Mouse (Mus musculus) heart, embryonic 13.5 days (tissue): ENCODE measurements around the gene Chmp6. TPM values are rescaled to one million over a fixed set of nuclear protein-coding genes. Genes with fewer than 3 reads are reported as not detected.

Experiments
- ATAC-seq: fragments of 200-750 bp; cut with Nextera tagmentation; 2 replicates; pipeline ENCODE4 v1.8.0; 2017; ENCODE audit warnings: moderate TSS enrichment; ENCODE audit not compliant: insufficient number of reproducible peaks, low FRiP score, low TSS enrichment; ENCODE audit errors: extremely low read depth
- H3K27ac ChIP-seq: fragments of 300-500 bp; sonication (generic); replicated peaks from 2 replicates; pipeline ENCODE4 v1.5.1; 2015; ENCODE audit warnings: moderate library complexity, mild to moderate bottlenecking, inconsistent platforms
- H3K27me3 ChIP-seq: fragments of 300-500 bp; sonication (generic); replicated peaks from 2 replicates; pipeline ENCODE4 v1.6.1; 2015; ENCODE audit warnings: mild to moderate bottlenecking, inconsistent platforms
- H3K36me3 ChIP-seq: fragments of 300-500 bp; sonication (generic); 2 replicates; pipeline ENCODE4 v1.6.1; 2015; ENCODE audit warnings: mild to moderate bottlenecking, inconsistent platforms
- H3K4me1 ChIP-seq: fragments of 300-500 bp; sonication (generic); 2 replicates; pipeline ENCODE4 v1.6.1; 2015; ENCODE audit warnings: inconsistent platforms
- H3K4me2 ChIP-seq: fragments of 300-500 bp; sonication (generic); 2 replicates; pipeline ENCODE4 v1.6.1; 2015; ENCODE audit warnings: inconsistent platforms, mild to moderate bottlenecking, moderate library complexity
- H3K4me3 ChIP-seq: fragments of 300-500 bp; sonication (generic); 2 replicates; pipeline ENCODE4 v1.5.1; 2015; ENCODE audit warnings: moderate library complexity, mild to moderate bottlenecking, inconsistent platforms
- H3K9ac ChIP-seq: fragments of 300-500 bp; sonication (generic); 2 replicates; pipeline ENCODE4 v1.6.1; 2015; ENCODE audit warnings: inconsistent platforms, mild to moderate bottlenecking, moderate library complexity
- H3K9me3 ChIP-seq: fragments of 300-500 bp; sonication (generic); 2 replicates; pipeline ENCODE4 v1.6.1; 2016; ENCODE audit warnings: inconsistent platforms
- WGBS: fragments of 180-500 bp; shearing (Covaris S2); methylation state at CpG from one replicate; pipeline ENCODE4 v1.1.7; 2015; ENCODE audit warnings: mixed read lengths; 5-methylcytosine and 5-hydroxymethylcytosine counted together
- polyA plus RNA-seq: library from polyadenylated mRNA; unstranded; fragments of >200 nt; fragmentation: Nextera tagmentation; extraction: Ambion mirVana; gene quantifications from 2 replicates; pipeline ENCODE4 v1.2.1, GENCODE M21; 2015

Gene Chmp6
- polyA plus RNA-seq, 1 experiment from 2014 or later: 68.4 TPM

GRCm38 (mm10) chr11:119937772-119938502 is 24.7 kb downstream of the Chmp6 start:
- Histone ChIP-seq H3K27ac (no peak overlapping the region), H3K27me3 (peaks cover 57% of the 10 kb centered on the region), H3K4me1 (peaks cover 38% of the 10 kb centered on the region), H3K36me3 (no peaks in the 10 kb centered on the region), H3K4me3 (no peak overlapping the region), H3K9me3 (no peaks in the 10 kb centered on the region), H3K4me2 (no peak overlapping the region), H3K9ac (no peak overlapping the region)
- WGBS: 50% methylated on average over 19 of the region's 19 CpGs
- ATAC-seq: no peak

- no peaks in the 10 kb centered on the region for H3K9me3 ChIP-seq
- WGBS: 60% methylated on average over 8 of the region's 8 CpGs
- H3K36me3 ChIP-seq: no peaks in the 10 kb centered on the region
- ATAC-seq: no peak
- H3K4me2 ChIP-seq: no peak overlapping the region
- H3K27me3 ChIP-seq: peaks cover 52% of the 10 kb centered on the region
- peaks cover 50% of the 10 kb centered on the region for H3K4me1 ChIP-seq
- no peak overlapping the region for H3K9ac ChIP-seq
- H3K27ac ChIP-seq: no peak overlapping the region
- no peak overlapping the region for H3K4me3 ChIP-seq
Observed at GRCm38 (mm10) chr11:119939073-119939710, 26.0 kb downstream of the Chmp6 start.

DNA sequence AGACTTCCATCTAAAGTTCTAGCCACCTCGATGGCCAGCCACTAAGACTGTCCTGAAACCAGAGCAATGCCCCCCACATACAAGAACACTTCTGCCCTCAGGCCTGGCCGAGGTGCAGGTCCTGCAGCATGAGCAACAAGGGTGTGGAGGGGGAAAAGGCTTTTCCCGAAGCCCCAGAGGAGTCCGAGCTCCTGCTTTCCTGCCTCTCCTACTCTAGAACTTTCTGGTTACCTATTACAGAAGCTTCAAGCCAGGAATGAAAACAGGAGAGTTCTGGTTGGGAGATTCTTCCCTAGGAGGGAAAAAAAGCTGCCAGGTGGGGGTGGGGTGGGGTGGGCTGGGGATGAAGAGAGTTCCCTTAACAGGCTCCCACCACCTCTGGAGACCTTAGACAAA is 26.5 kb downstream of the Chmp6 start:
- Histone ChIP-seq H3K27me3 (peaks cover 54% of the 10 kb centered on the region), H3K4me1 (peaks cover 55% of the 10 kb centered on the region), H3K4me2 (no peak overlapping the region)

GRCm38 (mm10) chr11:119940142-119940541 is 26.9 kb downstream of the Chmp6 start:
- Histone ChIP-seq H3K9ac (no peak overlapping the region), H3K4me2 (no peak overlapping the region), H3K36me3 (no peaks in the 10 kb centered on the region), H3K9me3 (no peaks in the 10 kb centered on the region), H3K27ac (no peak overlapping the region), H3K27me3 (peaks cover 54% of the 10 kb centered on the region), H3K4me1 (peaks cover 59% of the 10 kb centered on the region), H3K4me3 (no peak overlapping the region)
- ATAC-seq: no peak
- WGBS: 66% methylated on average over 11 of the region's 11 CpGs

More for the DNA sequence above, 26.5 kb downstream of the Chmp6 start:
- H3K27ac ChIP-seq: no peak overlapping the region
- H3K4me3 ChIP-seq: no peak overlapping the region
- WGBS: 62% methylated on average over 4 of the region's 4 CpGs
- no peaks in the 10 kb centered on the region for H3K9me3 ChIP-seq
- no peak overlapping the region for H3K9ac ChIP-seq
- ATAC-seq: no peak
- no peaks in the 10 kb centered on the region for H3K36me3 ChIP-seq

DNA sequence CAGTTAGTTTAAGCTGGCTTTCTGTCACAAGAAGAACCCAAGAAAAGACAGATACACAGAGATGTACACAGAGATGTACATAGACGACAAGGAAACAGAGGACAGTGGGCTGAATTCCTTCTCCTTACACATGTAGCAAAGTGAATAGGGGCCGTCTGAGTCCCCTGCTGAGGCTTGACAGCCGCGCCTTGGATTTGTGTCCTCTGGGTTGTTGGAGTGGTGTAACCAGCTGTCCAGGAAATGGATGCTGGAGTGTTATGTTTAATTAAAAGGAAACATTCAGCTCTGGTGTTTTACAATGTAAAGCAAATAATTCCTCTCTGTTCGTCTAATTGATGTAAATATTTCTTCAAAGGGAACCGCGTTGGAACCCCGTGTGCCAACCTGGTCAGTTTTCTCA is 28.6 kb downstream of the Chmp6 start:
- WGBS: 8% methylated on average over 8 of the region's 8 CpGs
- H3K27me3 ChIP-seq: peaks cover 48% of the 10 kb centered on the region
- no peak overlapping the region for H3K27ac ChIP-seq
- H3K4me1 ChIP-seq: peaks cover 63% of the 10 kb centered on the region
- no peaks in the 10 kb centered on the region for H3K9me3 ChIP-seq
- peak overlapping the region; percentile 83 for H3K4me3 ChIP-seq
- no peaks in the 10 kb centered on the region for H3K36me3 ChIP-seq
- no peak for ATAC-seq
- H3K9ac ChIP-seq: peak overlapping the region; percentile 79
- peak overlapping the region; percentile 76 for H3K4me2 ChIP-seq

DNA sequence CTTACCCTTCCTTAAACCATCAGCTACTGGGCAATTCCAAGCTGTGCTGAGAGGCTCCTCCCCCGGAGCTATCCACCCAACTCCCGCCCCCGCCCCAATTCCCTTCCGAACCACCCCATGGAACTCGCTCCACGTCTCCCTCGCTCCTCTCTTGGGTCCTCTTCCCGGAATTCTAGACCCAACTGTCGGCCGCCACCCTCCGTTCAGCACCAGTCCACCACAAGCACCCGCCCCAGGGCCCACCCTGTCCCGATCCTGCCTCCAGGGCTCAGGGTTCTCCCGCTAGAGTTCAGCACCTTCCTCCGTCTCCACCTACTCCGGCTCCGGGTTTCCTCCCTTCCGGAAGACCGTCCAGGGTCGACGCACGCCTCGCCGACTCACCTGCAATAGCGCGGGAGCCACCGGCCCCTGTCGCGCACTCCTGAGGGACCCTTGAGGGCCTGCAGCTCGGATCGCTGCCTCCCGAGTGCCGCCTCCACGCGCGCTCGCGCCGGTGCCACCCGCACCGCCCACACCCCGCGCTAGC is 29.0 kb downstream of the Chmp6 start:
- no peak for ATAC-seq

DNA sequence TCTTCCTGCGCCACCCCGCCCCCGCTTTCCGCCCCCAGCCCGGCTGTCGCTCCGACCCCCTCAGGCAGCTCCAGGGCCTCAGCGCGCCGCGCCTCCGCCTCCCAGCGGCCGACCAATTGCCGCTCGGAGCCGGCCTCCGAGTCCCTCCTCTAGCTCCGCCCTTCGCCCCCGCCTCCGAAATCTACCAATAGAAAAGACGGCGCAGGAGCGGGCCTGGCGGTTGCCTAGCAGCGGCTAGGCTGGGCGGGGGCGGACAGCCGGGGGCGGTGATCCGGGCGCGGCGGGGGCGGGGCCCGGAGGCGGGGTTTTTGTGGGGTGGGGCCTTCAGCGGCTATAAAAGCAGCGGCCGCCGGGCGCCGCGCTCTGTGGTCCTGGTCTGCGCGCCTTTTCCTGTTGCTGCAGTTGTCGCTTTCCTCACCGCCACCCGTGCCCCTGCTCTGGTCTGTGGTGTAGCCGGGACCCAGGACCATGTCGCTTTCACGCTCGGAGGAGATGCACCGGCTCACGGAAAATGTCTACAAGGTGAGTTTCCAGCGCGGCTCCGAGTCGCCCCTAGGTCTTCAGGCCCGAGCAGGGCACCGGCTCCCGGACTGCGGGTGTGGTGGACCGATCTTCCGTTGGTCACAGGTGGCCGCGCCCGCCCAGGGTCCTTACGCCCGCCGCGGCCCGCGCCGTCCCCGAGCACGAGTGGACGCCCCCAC is 29.6 kb downstream of the Chmp6 start, which contains the start of gene Baiap2:
Gene Baiap2, plus strand, starts transcription at position 37 of the 701 bp plus-strand sequence.
- H3K4me1 ChIP-seq: peaks cover 56% of the 10 kb centered on the region

More for the DNA sequence above, 29.0 kb downstream of the Chmp6 start:
- H3K27me3 ChIP-seq: peaks cover 45% of the 10 kb centered on the region
- under 1% methylated on average over 43 of the region's 43 CpGs for WGBS
- H3K4me3 ChIP-seq: peak overlapping the region; percentile 83
- no peaks in the 10 kb centered on the region for H3K36me3 ChIP-seq
- peaks cover 59% of the 10 kb centered on the region for H3K4me1 ChIP-seq
- H3K4me2 ChIP-seq: peak overlapping the region; percentile 76
- peak overlapping the region; percentile 79 for H3K9ac ChIP-seq
- peak overlapping the region; percentile 58 for H3K27ac ChIP-seq
- H3K9me3 ChIP-seq: no peaks in the 10 kb centered on the region

GRCm38 (mm10) chr11:119943428-119943988 is 30.3 kb downstream of the Chmp6 start:
- H3K27ac ChIP-seq: peak overlapping the region; percentile 67
- H3K4me2 ChIP-seq: peak overlapping the region; percentile 99
- H3K36me3 ChIP-seq: no peaks in the 10 kb centered on the region
- peak overlapping the region; percentile 91 for H3K9ac ChIP-seq
- peaks cover 35% of the 10 kb centered on the region for H3K27me3 ChIP-seq
- WGBS: 5% methylated on average over 32 of the region's 32 CpGs
- H3K4me1 ChIP-seq: peaks cover 56% of the 10 kb centered on the region
- peak overlapping the region; percentile 83 for H3K4me3 ChIP-seq
- H3K9me3 ChIP-seq: no peaks in the 10 kb centered on the region
- no peak for ATAC-seq

More for the DNA sequence above, 29.6 kb downstream of the Chmp6 start, which contains the start of gene Baiap2:
- Histone ChIP-seq H3K9ac (peak within 1 kb of the TSS; percentile 91), H3K27ac (peak within 1 kb of the TSS; percentile 67), H3K27me3 (peaks cover 42% of the 10 kb centered on the region), H3K9me3 (no peaks in the 10 kb centered on the region), H3K36me3 (no peaks in the 10 kb centered on the region), H3K4me2 (peak within 1 kb of the TSS; percentile 99), H3K4me3 (peak within 1 kb of the TSS; percentile 83)
- WGBS: under 1% methylated on average over 78 of the region's 79 CpGs
- peak; percentile 93 for ATAC-seq

- Histone ChIP-seq H3K4me2 (peak overlapping the region; percentile 99), H3K27ac (peak overlapping the region; percentile 72), H3K4me3 (peak overlapping the region; percentile 83), H3K36me3 (no peaks in the 10 kb centered on the region), H3K27me3 (peaks cover 19% of the 10 kb centered on the region), H3K4me1 (peaks cover 69% of the 10 kb centered on the region), H3K9me3 (no peaks in the 10 kb centered on the region), H3K9ac (no peak overlapping the region; the same call in 1 of the 2 replicates)
- WGBS: 56% methylated on average over 7 of the region's 7 CpGs
- ATAC-seq: no peak
Observed at GRCm38 (mm10) chr11:119945343-119945742, 32.1 kb downstream of the Chmp6 start.

GRCm38 (mm10) chr11:119947426-119947825 is 34.2 kb downstream of the Chmp6 start:
- Histone ChIP-seq H3K27me3 (0 out of 2 replicates have a peak, but pooled peaks cover 4% of the 10 kb centered on the region), H3K9ac (no peak overlapping the region), H3K4me2 (no peak overlapping the region), H3K27ac (no peak overlapping the region), H3K36me3 (no peaks in the 10 kb centered on the region), H3K9me3 (no peaks in the 10 kb centered on the region), H3K4me3 (no peak overlapping the region), H3K4me1 (peaks cover 71% of the 10 kb centered on the region)
- no peak for ATAC-seq
- 89% methylated on average over 1 of the region's 1 CpGs for WGBS
